Mouse (Mus musculus): Measurements from ENCODE around the gene Ebf1. TPM values are rescaled to one million over a fixed set of nuclear protein-coding genes. Genes with fewer than 3 reads are reported as not detected.

Gene Ebf1
- polyA plus RNA-seq, 1 experiment = not detected

- no peak for TF ChIP-seq GATA1 (IDR thresholded peaks at IDR 0.05; ENCODE audit: low read length)
Measured at GRCm38 (mm10) chr11:44835166-44835565, 218.0 kb downstream of the Ebf1 start.

DNA sequence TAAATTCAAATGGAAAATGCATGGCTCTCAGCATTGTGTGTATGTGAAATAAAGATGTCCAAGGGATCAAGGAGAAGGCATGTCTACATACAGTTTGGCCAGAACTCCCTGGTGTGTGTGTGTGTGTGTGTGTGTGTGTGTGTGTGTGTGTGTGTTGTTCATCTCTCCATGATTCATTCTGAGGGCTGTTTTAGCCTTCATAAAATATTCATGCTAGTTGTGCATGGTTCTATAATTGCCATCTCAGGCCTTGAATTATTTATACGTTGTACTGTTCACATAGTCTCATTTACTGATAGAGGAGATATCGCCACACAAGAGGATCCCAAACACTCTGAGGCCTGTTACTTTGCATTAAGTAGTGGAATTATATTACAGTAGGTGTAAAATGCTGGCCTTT is 220.5 kb downstream of the Ebf1 start:
- no peak for TF ChIP-seq GATA1 (IDR thresholded peaks at IDR 0.05; ENCODE audit: low read length)

DNA sequence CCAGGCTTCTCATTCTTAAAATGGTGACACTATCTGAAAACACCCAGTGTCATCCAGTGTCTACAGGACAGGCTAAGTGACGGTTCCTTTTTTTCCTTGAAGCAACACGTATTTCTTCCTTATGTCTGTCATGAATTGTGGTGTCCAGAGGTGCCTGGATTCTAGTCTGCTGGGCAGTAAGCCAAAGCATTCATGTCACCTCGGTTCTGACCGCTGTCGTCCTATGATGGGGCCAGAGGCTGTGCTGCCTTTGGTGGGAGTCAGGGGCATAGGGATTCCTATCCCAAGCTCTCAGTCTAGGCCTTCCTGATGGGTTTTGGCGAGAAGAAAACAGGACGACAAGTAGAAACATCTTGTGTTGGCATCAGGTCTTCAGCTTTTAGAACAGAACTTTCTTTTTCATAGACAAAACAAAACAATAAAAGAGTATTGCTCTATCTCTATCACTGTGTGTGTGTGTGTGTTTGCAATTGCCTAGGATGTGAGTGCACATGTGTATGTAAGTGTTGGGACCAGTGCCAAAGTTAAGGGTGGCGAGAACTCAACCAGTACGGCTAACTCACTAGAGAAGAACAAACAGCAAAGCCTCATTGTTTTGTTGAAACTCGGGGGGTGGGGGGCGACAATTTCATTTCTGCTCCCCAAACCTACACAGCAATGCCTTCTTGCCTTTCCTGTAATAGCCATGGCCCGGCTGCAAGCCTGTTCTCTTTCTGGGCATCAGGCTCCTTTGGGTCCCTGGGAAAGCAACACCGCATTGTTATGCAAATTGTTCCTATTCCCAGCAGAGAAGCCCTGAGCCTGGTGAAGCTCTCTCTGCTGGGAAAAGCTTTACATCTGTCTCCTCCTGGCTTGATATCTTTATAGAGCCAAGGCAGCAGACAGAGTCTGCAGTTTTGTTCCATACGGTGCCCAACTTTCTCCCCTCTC is 224.3 kb downstream of the Ebf1 start:
- no peak for TF ChIP-seq GATA1 (IDR thresholded peaks at IDR 0.05; ENCODE audit: low read length)

DNA sequence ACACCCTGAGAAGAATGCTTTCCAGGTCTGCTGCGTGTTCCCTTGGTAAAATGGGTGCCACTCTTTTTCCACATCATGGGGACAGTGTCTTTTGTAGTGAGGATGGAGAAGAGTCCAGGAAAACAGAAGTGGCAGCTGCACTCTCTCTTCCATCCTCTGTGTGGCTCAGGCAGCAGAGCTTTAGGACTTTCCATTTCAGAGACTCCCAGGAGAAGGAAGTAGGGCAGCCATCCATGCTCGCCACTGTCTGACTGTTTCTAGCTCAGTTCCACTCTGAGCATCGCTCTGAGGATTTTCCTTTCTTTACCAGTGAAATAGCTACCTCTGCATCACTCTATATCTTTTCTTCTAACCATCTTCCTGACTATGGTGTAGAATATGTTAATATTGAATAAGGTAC is 234.8 kb downstream of the Ebf1 start:
- TF ChIP-seq GATA1 (IDR thresholded peaks at IDR 0.05; ENCODE audit: low read length) = no peak

GRCm38 (mm10) chr11:44852921-44853320 is 235.8 kb downstream of the Ebf1 start:
- no peak for TF ChIP-seq GATA1 (IDR thresholded peaks at IDR 0.05; ENCODE audit: low read length)

GRCm38 (mm10) chr11:44854496-44854895 is 237.4 kb downstream of the Ebf1 start:
- TF ChIP-seq GATA1 (IDR thresholded peaks at IDR 0.05; ENCODE audit: low read length) = no peak

GRCm38 (mm10) chr11:44861108-44861507 is 244.0 kb downstream of the Ebf1 start:
- no peak for TF ChIP-seq GATA1 (IDR thresholded peaks at IDR 0.05; ENCODE audit: low read length)

DNA sequence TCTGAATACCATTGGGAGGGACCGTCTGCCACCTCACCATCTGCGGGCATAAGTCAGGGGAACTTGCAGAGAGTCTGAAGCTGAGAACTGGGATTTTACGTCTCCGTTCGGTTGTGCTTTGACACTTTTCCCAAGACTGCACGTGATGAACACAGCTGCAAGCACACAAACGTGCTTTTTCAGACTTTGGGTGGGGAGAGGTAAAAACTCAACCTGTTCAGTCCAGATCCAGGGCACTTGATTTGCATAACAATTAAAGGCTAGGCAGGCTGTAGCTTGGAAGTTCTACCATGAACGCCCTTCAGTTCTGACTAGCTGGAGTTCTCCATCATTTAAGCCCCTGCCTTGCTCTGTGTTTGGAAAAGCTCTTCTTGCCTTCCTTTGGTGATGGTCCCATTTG is 246.8 kb downstream of the Ebf1 start:
- TF ChIP-seq GATA1 (IDR thresholded peaks at IDR 0.05; ENCODE audit: low read length) = no peak

DNA sequence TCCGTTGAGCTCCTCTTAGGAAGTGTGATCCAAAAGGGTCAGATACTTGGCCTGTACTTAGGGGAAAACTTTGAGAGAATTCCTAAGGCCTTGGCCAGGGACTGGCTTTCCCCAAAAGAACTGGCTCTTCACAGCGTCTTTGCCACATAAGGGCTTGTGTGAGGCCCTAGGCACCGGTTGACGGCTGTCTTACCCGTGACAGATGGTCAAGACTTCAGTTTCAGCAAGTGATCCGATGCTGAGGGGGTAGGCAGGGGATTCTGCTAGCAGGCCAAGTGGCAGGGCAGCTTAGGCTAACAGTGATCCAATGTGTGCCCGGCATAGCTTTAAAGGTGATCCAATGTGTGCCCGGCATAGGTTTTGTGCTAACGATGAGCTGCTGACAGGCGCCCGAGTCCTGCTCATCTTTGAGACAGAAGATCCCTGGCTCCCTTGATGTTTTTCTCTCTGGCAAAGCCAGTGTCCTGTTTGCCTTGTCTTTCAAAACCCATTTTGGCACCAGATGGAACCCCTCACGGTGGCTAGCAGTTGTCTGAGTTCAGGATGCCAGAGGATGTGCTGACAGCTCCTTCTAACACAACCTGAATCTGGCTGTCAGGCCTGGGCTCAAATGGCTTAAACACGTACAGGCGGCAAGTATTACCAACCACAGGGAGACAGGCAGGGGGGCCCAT is 249.5 kb downstream of the Ebf1 start:
- no peak for TF ChIP-seq GATA1 (IDR thresholded peaks at IDR 0.05; ENCODE audit: low read length)

- TF ChIP-seq GATA1 (IDR thresholded peaks at IDR 0.05; ENCODE audit: low read length) = no peak
Measured at GRCm38 (mm10) chr11:44867433-44867832, 250.3 kb downstream of the Ebf1 start.

- no peak for TF ChIP-seq GATA1 (IDR thresholded peaks at IDR 0.05; ENCODE audit: low read length)
Measured at GRCm38 (mm10) chr11:44873876-44874275, 256.8 kb downstream of the Ebf1 start.

DNA sequence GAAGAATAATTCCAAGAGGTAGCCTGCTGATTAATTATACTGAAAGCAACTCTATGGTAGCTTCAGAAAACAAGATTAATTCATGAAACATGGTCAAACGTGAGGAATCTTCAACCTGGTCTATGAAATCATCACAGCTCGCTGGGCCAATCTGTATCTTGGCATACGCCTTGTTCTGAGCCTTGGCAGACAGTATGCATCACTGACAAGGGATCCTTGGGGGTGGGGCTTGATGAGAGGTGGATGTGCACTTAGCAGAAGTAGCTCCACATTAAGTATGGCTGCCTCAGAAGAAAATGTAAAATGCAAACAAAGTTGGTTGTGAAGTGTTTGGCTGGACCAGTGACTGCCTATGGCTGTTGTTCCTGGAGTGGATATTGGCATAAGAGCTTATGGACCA is 258.1 kb downstream of the Ebf1 start:
- TF ChIP-seq GATA1 (IDR thresholded peaks at IDR 0.05; ENCODE audit: low read length) = no peak

DNA sequence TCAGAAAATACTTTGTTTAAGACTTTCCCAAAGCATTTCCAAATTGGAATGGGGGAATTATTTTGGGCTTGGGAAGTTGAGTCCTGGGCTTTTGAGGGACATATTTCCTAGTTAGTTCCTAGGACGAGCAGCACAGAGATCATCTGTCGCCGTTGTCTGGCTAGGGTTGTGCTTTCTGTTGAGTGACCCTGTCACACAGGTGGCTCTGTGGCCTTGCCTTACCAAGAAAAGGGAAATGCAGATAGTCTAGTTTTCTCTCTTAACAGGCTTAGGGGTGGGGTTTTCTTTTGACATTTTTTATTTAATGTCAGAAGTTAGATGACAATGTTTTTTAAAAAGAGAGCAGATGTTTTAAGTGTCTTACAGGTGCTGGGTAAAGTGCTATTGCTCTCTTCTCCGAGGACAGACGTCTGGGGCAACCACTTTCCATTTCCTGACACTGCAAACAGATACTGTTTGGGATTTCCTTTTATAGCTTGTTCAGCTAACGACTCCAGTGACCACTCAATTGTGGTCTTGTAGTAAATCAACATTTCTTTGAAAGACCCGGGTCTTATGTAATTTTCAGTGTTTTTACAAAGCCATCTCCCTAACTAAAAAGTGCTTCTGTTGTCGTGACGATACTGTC is 264.1 kb downstream of the Ebf1 start:
- TF ChIP-seq GATA1 (IDR thresholded peaks at IDR 0.05; ENCODE audit: low read length) = no peak

DNA sequence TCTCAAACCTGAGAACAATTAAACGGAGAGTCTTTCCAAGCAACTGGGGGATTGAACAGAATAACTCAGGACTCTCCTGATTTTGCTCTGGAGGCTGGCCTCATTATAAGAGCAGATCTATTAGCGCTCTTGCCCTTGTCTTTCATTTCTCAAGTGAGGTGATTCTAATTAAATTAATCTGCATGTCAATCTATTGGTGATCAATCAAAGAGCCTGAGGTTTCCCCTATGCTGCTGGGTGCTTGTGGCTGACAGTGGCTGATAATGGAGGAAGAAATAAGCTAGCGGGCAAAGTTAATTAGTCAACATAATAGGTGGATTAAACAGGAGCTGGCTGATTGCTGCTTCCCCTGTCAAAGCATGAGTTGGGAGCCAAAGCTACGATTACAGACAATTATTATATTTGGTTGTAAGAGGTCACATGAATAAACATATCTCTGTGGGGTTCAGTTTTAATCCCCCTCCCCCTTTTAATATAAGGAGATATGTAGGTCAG is 265.4 kb downstream of the Ebf1 start:
- TF ChIP-seq GATA1 (IDR thresholded peaks at IDR 0.05; ENCODE audit: low read length) = no peak

- TF ChIP-seq GATA1 (IDR thresholded peaks at IDR 0.05; ENCODE audit: low read length) = no peak
Measured at GRCm38 (mm10) chr11:44884337-44884736, 267.2 kb downstream of the Ebf1 start.

GRCm38 (mm10) chr11:44886897-44887296 is 269.8 kb downstream of the Ebf1 start:
- no peak for TF ChIP-seq GATA1 (IDR thresholded peaks at IDR 0.05; ENCODE audit: low read length)
